Mouse (Mus musculus) embryo, embryonic 9.5 days (tissue): Measurements from ENCODE around the gene Ddx39b.

Experiments used
- DNase-seq: peaks from one replicate; pipeline ENCODE4 v3.0.0-alpha.2; 2017; ENCODE audit errors: extremely low spot score

The Ddx39b gene

GRCm38 (mm10) chr17:35241305-35242014 lies at the start of gene Ddx39b:
Gene Ddx39b, plus strand, starts transcription at chr17:35241746.
- peak; percentile 97 for DNase-seq

- no peak for DNase-seq
These were observed 48.6 kb upstream of the Ddx39b start for GRCm38 (mm10) chr17:35192924-35193323.

- no peak for DNase-seq
These were observed 47.4 kb upstream of the Ddx39b start, which contains the start of gene Ltb for GRCm38 (mm10) chr17:35193881-35194843. Gene Ltb, plus strand, starts transcription at chr17:35194439.

GRCm38 (mm10) chr17:35194844-35195630 lies 46.5 kb upstream of the Ddx39b start:
- no peak for DNase-seq

- peak; percentile 74 for DNase-seq
These were observed 45.8 kb upstream of the Ddx39b start for GRCm38 (mm10) chr17:35195631-35196320.

GRCm38 (mm10) chr17:35196321-35196641 lies 45.3 kb upstream of the Ddx39b start:
- DNase-seq, result no peak

- DNase-seq, result no peak
These were observed 44.4 kb upstream of the Ddx39b start for GRCm38 (mm10) chr17:35197126-35197525.

GRCm38 (mm10) chr17:35198029-35198428 lies 43.5 kb upstream of the Ddx39b start:
- DNase-seq, result no peak

GRCm38 (mm10) chr17:35198946-35199345 lies 42.6 kb upstream of the Ddx39b start:
- no peak for DNase-seq

- DNase-seq, result no peak
These were observed 41.1 kb upstream of the Ddx39b start for GRCm38 (mm10) chr17:35200398-35200797.

- DNase-seq, result no peak
These were observed 40.4 kb upstream of the Ddx39b start for GRCm38 (mm10) chr17:35201128-35201527.

- no peak for DNase-seq
These were observed 39.8 kb upstream of the Ddx39b start, which contains the start of gene Tnf for GRCm38 (mm10) chr17:35201787-35202186. Gene Tnf, minus strand, starts transcription at chr17:35202007.

- DNase-seq, result no peak
These were observed 39.1 kb upstream of the Ddx39b start for GRCm38 (mm10) chr17:35202442-35202841.

GRCm38 (mm10) chr17:35204494-35205379 lies 36.8 kb upstream of the Ddx39b start, which contains the start of gene Lta:
Gene Lta, minus strand, starts transcription at chr17:35205351.
- no peak for DNase-seq

- no peak for DNase-seq
These were observed 36.2 kb upstream of the Ddx39b start for GRCm38 (mm10) chr17:35205380-35205769.

GRCm38 (mm10) chr17:35209785-35210535 lies 31.6 kb upstream of the Ddx39b start:
- DNase-seq, result no peak

GRCm38 (mm10) chr17:35210593-35210992 lies 31.0 kb upstream of the Ddx39b start:
- DNase-seq, result no peak

- no peak for DNase-seq
These were observed 28.5 kb upstream of the Ddx39b start for GRCm38 (mm10) chr17:35213071-35213470.

GRCm38 (mm10) chr17:35218516-35219193 lies 22.9 kb upstream of the Ddx39b start:
- DNase-seq, result no peak
